Mouse (Mus musculus) midbrain, embryonic 10.5 days (tissue): ENCODE measurements at regions not wholly inside any gene's neighbourhood (a gene's known extent, or its start where the extent isn't known, plus 50 kb on each side); places are given as distances from the start of the nearest gene placed in this dataset.

Experiments
- DNase-seq: peaks from one replicate; pipeline ENCODE4 v3.0.0-alpha.2; 2017; ENCODE audit warnings: low spot score
- H3K27ac ChIP-seq: fragments of 300-500 bp; sonication (generic); replicated peaks from 2 replicates; pipeline ENCODE4 v1.5.1; 2016; ENCODE audit warnings: mild to moderate bottlenecking
- H3K27me3 ChIP-seq: fragments of 300-500 bp; sonication (generic); 2 replicates; pipeline ENCODE4 v1.6.1; 2016; ENCODE audit warnings: low read depth, mild to moderate bottlenecking; ENCODE audit not compliant: poor library complexity, severe bottlenecking
- H3K36me3 ChIP-seq: fragments of 300-500 bp; sonication (generic); 2 replicates; pipeline ENCODE4 v1.6.1; 2016; ENCODE audit warnings: mild to moderate bottlenecking, moderate library complexity
- H3K4me1 ChIP-seq: fragments of 300-500 bp; sonication (generic); 2 replicates; pipeline ENCODE4 v1.6.1; 2016
- H3K4me3 ChIP-seq: fragments of 300-500 bp; sonication (generic); 2 replicates; pipeline ENCODE4 v1.5.1; 2016; ENCODE audit warnings: mild to moderate bottlenecking, moderate library complexity
- H3K9me3 ChIP-seq: fragments of 300-500 bp; sonication (generic); replicated peaks from 2 replicates; pipeline ENCODE4 v1.6.1; 2016; ENCODE audit warnings: mild to moderate bottlenecking
- WGBS: fragments of 180-500 bp; shearing (Covaris S2); methylation state at CpG from one replicate; pipeline ENCODE4 v1.1.7; 2016; 5-methylcytosine and 5-hydroxymethylcytosine counted together

DNA sequence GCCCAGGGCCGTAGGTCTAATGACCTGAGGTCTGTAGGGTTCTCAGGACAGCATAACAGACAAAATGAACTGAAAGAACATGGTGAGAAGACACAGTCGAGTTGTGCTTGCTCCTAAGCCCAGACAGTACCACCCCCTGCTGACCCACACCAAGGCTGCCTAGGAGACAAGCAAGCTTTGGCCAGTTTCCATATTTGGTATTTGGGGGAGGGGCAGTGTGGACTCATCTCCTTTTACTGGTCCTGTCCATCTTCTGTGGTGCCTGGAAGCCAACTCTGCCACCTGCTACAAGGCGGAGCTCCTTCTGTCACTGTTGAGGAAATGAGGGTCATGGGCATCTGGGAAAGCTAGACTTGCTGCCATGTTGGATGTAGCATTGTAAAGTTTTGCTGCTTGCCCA is 68.9 kb downstream of the Tex29 start:
- WGBS: 69% methylated on average over 3 of the region's 3 CpGs
- H3K36me3 ChIP-seq: no peaks in the 10 kb centered on the region
- H3K4me3 ChIP-seq: no peak overlapping the region
- no peak overlapping the region for H3K27ac ChIP-seq
- H3K9me3 ChIP-seq: no peaks in the 10 kb centered on the region
- H3K4me1 ChIP-seq: peaks cover 42% of the 10 kb centered on the region
- no peak for DNase-seq
- peaks cover 17% of the 10 kb centered on the region; the same call in 1 of the 2 replicates for H3K27me3 ChIP-seq

GRCm38 (mm10) chr8:11911639-11912450 is 71.6 kb downstream of the Tex29 start:
- H3K36me3 ChIP-seq: no peaks in the 10 kb centered on the region
- H3K27ac ChIP-seq: peak overlapping the region; percentile 55; the same call in 1 of the 2 replicates
- 78% methylated on average over 18 of the region's 18 CpGs for WGBS
- peaks cover 53% of the 10 kb centered on the region for H3K4me1 ChIP-seq
- peaks cover 24% of the 10 kb centered on the region; the same call in 1 of the 2 replicates for H3K27me3 ChIP-seq
- no peaks in the 10 kb centered on the region for H3K9me3 ChIP-seq
- DNase-seq: peak; percentile 21
- no peak overlapping the region for H3K4me3 ChIP-seq

DNA sequence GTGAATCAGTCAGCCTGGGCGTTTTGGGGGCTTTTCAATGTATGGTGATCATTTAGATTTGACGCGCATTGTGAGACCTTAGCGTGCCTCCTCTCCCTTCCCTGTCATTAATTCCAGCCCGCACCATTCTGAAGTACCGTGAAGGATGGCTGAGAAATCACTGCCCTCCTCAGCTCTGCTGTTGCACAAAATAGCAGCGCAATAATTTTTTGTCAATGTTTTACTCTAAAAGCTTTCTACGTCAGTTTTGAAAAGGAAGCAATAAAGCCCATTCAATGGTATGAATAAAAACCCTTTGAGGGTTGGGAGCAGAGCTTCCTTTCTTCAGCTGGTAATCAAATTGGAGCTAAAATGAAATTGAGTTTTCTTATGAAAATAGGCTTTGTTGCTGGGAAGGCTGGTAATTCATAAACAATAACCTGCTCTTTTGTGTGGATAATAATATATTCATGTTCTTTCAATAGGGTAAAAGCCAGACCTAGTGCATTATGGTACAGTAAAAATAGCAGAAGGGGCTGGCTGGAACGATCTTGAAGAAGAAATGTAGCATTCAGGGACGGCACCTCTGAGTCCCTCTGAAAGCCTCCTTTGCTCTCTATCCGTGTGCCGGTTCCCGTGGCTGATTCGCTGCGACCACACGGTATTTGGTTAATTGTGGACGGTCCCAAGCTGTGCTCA is 72.3 kb downstream of the Tex29 start:
- no peak for DNase-seq
- WGBS: 73% methylated on average over 17 of the region's 17 CpGs

DNA sequence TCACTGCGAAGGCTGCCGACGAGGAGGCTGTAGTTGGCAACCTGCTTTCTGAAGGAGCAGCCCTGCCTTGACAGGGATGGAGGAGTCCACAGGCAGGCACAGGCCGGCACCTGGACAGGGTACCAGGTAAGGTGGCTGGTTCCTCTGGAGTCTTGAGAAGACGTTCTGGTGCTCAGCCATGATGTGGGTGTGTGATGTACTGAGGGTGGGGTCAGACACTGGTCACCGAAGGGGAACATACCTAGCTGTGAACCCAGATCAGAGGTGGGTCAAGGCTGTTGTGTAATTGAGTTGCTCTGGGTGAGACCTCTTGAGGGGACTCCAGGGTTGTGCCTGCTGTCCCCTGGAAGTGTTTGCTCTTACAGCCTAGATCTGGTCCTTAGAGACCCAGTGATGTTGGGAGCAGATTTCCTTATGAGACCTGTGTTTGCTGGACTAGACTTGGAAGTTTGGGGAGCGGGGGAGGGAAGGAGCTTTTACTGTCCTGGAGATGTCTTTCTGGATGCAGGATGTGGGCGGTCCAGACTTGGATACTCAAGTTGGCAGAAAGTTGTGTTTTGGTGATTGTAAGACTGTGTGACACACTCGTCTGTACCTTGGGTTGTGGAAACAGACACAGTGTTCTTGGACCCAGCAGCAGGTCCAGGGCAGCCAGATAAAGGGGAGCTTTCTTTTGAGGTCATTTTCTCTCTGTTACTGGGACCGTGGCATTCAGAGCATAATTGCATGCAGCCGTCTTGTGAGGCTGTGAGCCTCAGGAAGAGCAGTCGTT is 73.0 kb downstream of the Tex29 start:
- Histone ChIP-seq H3K4me1 (peaks cover 53% of the 10 kb centered on the region), H3K4me3 (no peak overlapping the region), H3K9me3 (no peaks in the 10 kb centered on the region), H3K36me3 (no peaks in the 10 kb centered on the region), H3K27me3 (peaks cover 24% of the 10 kb centered on the region; the same call in 1 of the 2 replicates), H3K27ac (peak overlapping the region; percentile 55)
- WGBS: 64% methylated on average over 12 of the region's 12 CpGs
- no peak for DNase-seq

More for the DNA sequence above, 72.3 kb downstream of the Tex29 start:
- peak overlapping the region; percentile 55 for H3K27ac ChIP-seq
- peaks cover 53% of the 10 kb centered on the region for H3K4me1 ChIP-seq
- no peaks in the 10 kb centered on the region for H3K9me3 ChIP-seq
- peaks cover 24% of the 10 kb centered on the region; the same call in 1 of the 2 replicates for H3K27me3 ChIP-seq
- no peak overlapping the region for H3K4me3 ChIP-seq
- no peaks in the 10 kb centered on the region for H3K36me3 ChIP-seq

GRCm38 (mm10) chr8:11914131-11914530 is 73.9 kb downstream of the Tex29 start:
- WGBS: 57% methylated on average over 7 of the region's 7 CpGs
- H3K27ac ChIP-seq: no peak overlapping the region
- H3K9me3 ChIP-seq: no peaks in the 10 kb centered on the region
- H3K4me3 ChIP-seq: no peak overlapping the region
- H3K4me1 ChIP-seq: peaks cover 50% of the 10 kb centered on the region
- no peaks in the 10 kb centered on the region for H3K36me3 ChIP-seq
- H3K27me3 ChIP-seq: peaks cover 18% of the 10 kb centered on the region; the same call in 1 of the 2 replicates
- no peak for DNase-seq

- Histone ChIP-seq H3K27ac (peak overlapping the region; percentile 77), H3K36me3 (no peaks in the 10 kb centered on the region), H3K4me3 (peak overlapping the region; percentile 35), H3K9me3 (no peaks in the 10 kb centered on the region), H3K4me1 (peaks cover 47% of the 10 kb centered on the region), H3K27me3 (peaks cover 16% of the 10 kb centered on the region; the same call in 1 of the 2 replicates)
- 46% methylated on average over 19 of the region's 19 CpGs for WGBS
- peak; percentile 27 for DNase-seq
Measured at GRCm38 (mm10) chr8:11914681-11915474, 74.6 kb downstream of the Tex29 start.

DNA sequence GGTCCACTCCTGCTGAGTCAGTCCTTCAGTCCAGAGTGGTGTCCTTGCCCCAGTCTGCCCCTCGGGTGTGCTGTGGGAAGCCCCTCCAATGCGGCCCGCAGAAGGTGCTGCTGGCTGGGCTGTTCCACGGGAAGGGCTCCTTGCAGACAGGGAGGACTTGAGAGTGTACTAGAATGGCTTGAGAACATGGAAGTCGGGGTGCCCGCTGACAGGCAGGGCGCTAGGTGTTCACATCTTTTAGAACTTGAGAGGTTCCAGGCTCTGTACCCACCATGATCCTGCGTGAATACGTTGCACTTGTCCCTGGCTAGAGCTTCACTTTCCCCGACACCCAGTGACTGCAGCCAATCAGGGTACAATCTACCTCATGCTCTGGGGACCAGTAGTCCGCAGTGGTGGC is 75.4 kb downstream of the Tex29 start:
- WGBS: 92% methylated on average over 11 of the region's 11 CpGs
- no peak for DNase-seq
- H3K27ac ChIP-seq: peak overlapping the region; percentile 77; the same call in 1 of the 2 replicates

GRCm38 (mm10) chr8:11919876-11920275 is 79.6 kb downstream of the Tex29 start:
- 84% methylated on average over 2 of the region's 2 CpGs for WGBS
- no peaks in the 10 kb centered on the region for H3K9me3 ChIP-seq

More for the DNA sequence above, 75.4 kb downstream of the Tex29 start:
- Histone ChIP-seq H3K9me3 (no peaks in the 10 kb centered on the region), H3K4me1 (peaks cover 47% of the 10 kb centered on the region), H3K4me3 (no peak overlapping the region), H3K27me3 (peaks cover 16% of the 10 kb centered on the region; the same call in 1 of the 2 replicates), H3K36me3 (no peaks in the 10 kb centered on the region)

DNA sequence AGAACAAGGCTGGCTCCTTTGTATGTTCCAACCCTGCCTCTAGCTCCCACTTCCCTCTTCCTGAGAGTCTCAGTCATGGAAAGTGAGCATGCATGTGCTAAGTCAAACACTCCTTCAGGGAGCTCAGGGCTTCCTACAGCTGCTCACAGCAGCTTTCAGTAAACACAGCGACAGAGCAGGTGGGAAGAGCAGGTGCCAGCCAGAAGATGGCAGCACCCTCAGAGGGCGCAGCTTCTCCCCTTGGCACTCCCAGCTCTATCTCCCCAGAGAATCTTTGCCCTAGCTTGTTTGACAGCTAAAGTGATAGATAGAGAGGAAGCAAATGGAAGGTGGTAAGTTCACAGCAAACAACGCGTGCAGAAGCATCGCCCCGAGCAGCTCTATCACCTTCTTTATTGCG is 82.8 kb downstream of the Tex29 start:
- no peaks in the 10 kb centered on the region for H3K4me1 ChIP-seq

More at GRCm38 (mm10) chr8:11919876-11920275, 79.6 kb downstream of the Tex29 start:
- Histone ChIP-seq H3K4me1 (peaks cover 10% of the 10 kb centered on the region), H3K27me3 (peaks cover 7% of the 10 kb centered on the region; the same call in 1 of the 2 replicates), H3K4me3 (no peak overlapping the region), H3K36me3 (no peaks in the 10 kb centered on the region), H3K27ac (no peak overlapping the region)
- no peak for DNase-seq

GRCm38 (mm10) chr8:11924165-11924564 is 83.9 kb downstream of the Tex29 start:
- 67% methylated on average over 11 of the region's 11 CpGs for WGBS
- H3K36me3 ChIP-seq: no peaks in the 10 kb centered on the region
- DNase-seq: peak; percentile 63
- H3K4me1 ChIP-seq: no peaks in the 10 kb centered on the region
- H3K27me3 ChIP-seq: no peaks in the 10 kb centered on the region
- H3K9me3 ChIP-seq: no peaks in the 10 kb centered on the region
- no peak overlapping the region for H3K4me3 ChIP-seq
- H3K27ac ChIP-seq: no peak overlapping the region

More for the DNA sequence above, 82.8 kb downstream of the Tex29 start:
- 88% methylated on average over 7 of the region's 7 CpGs for WGBS
- H3K36me3 ChIP-seq: no peaks in the 10 kb centered on the region
- no peaks in the 10 kb centered on the region for H3K27me3 ChIP-seq
- H3K27ac ChIP-seq: no peak overlapping the region
- H3K9me3 ChIP-seq: no peaks in the 10 kb centered on the region
- H3K4me3 ChIP-seq: no peak overlapping the region
- DNase-seq: no peak

- H3K27me3 ChIP-seq: peaks cover 4% of the 10 kb centered on the region
- H3K9me3 ChIP-seq: no peaks in the 10 kb centered on the region
- H3K27ac ChIP-seq: peak overlapping the region; percentile 42; the same call in 1 of the 2 replicates
- H3K36me3 ChIP-seq: no peaks in the 10 kb centered on the region
- WGBS: 32% methylated on average over 6 of the region's 6 CpGs
- peak; percentile 60 for DNase-seq
- no peak overlapping the region for H3K4me3 ChIP-seq
- no peaks in the 10 kb centered on the region for H3K4me1 ChIP-seq
Measured at GRCm38 (mm10) chr8:11942892-11943332, 102.6 kb downstream of the Tex29 start.
